In the genomic region with DNA sequence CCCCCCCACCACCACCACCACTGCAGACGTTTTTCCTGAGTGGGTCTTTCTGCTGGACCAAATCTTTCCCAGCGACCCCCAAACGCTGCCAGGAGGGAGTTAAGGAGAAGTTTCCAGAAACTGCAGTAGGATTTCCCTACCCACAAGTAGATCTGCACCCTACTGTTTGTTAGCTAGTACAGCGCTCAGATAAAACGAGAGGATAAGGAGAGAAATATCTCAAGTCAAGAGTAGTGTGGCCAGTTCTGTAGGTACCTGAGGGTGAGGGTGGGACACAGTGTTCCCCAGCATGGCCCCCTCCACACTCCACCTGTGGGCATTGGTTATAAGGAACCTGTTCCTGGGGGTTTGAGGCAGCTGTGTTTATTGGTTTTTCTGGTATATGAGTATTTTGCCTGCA, we compare ENCODE assay signal across 9 mouse cellular contexts. TPM values are rescaled to one million over a fixed set of nuclear protein-coding genes. Genes with fewer than 3 reads are reported as not detected.
DNase-seq lines count a peak whose midpoint lies in the region; ATAC-seq and TF ChIP-seq lines count a peak whose summit lies in the region.
"Had no signal": no experiment of that assay in that cellular context is flagged by ENCODE, and none has a peak within 500 bp of the region (broad histone marks: within the 10 kb centered on the region; RNA-seq: fewer than 3 reads in every experiment).

No protein-coding gene starts in this region.

- H3K36me3 ChIP-seq in heart, embryonic 12.5 days, result no peaks in the 10 kb centered on the region
- H3K36me3 ChIP-seq in heart, adult 2 months (ENCODE audit: control insufficient read depth, insufficient read depth, low read length), result no peaks in the 10 kb centered on the region
- no peaks in the 10 kb centered on the region for H3K36me3 ChIP-seq in forebrain, embryonic 16.5 days (ENCODE audit: control insufficient read depth, insufficient read depth)
- H3K36me3 ChIP-seq in midbrain, embryonic 11.5 days (ENCODE audit: control insufficient read depth, insufficient read depth, low read length), result no peaks in the 10 kb centered on the region

- peak overlapping the region; percentile 73; the same call in 1 of the 2 replicates for H3K4me3 ChIP-seq in heart, embryonic 12.5 days
- no peak overlapping the region for H3K4me3 ChIP-seq in heart, adult 2 months
- H3K4me3 ChIP-seq in forebrain, embryonic 16.5 days (replicated peaks; ENCODE audit: low read length), result peak overlapping the region; percentile 83
- H3K4me3 ChIP-seq in midbrain, embryonic 11.5 days (ENCODE audit: low read depth, low read length), result peak overlapping the region; percentile 74; the same call in 1 of the 2 replicates

- H3K27me3 ChIP-seq in heart, embryonic 12.5 days (replicated peaks), result peaks cover 58% of the 10 kb centered on the region
- H3K27me3 ChIP-seq in heart, adult 2 months (ENCODE audit: control insufficient read depth, insufficient read depth, low read length), result peaks cover 13% of the 10 kb centered on the region
- H3K27me3 ChIP-seq in forebrain, embryonic 16.5 days (replicated peaks; ENCODE audit: control insufficient read depth, insufficient read depth, low read length), result peaks cover 16% of the 10 kb centered on the region
- peaks cover 23% of the 10 kb centered on the region for H3K27me3 ChIP-seq in midbrain, embryonic 11.5 days (ENCODE audit: control insufficient read depth, insufficient read depth, low read length)

- no peak for TF ChIP-seq CTCF in heart, adult 2 months (IDR thresholded peaks at IDR 0.05)

- TF ChIP-seq EP300 in heart, adult 2 months (IDR thresholded peaks at IDR 0.05; ENCODE audit: insufficient read depth, low read depth, low read length), result no peak

- no peak overlapping the region for H3K27ac ChIP-seq in heart, embryonic 12.5 days (ENCODE audit: poor library complexity, severe bottlenecking)
- H3K27ac ChIP-seq in heart, adult 2 months, result no peak overlapping the region
- H3K27ac ChIP-seq in forebrain, embryonic 16.5 days (ENCODE audit: low read length), result no peak overlapping the region
- no peak overlapping the region for H3K27ac ChIP-seq in midbrain, embryonic 11.5 days (ENCODE audit: low read depth, low read length)

- no peak for DNase-seq in heart, adult 2 months
- DNase-seq in ES-CJ7 (ENCODE audit: low read depth, low spot score) (peak; percentile 37), MN1 (ENCODE audit: low spot score) (no peak)
- no peak for DNase-seq in midbrain, embryonic 11.5 days (ENCODE audit: low spot score, missing footprints)
- DNase-seq in adrenal gland, adult 2 months, result no peak
- no peak for DNase-seq in lung, postnatal 14 days

- no peak for ATAC-seq in heart, embryonic 12.5 days (ENCODE audit: insufficient number of reproducible peaks, low FRiP score)
- peak; percentile 18; the same call in 1 of the 2 replicates for ATAC-seq in forebrain, embryonic 16.5 days
- ATAC-seq in midbrain, embryonic 11.5 days (ENCODE audit: low FRiP score), result no peak; the same call in 1 of the 2 replicates

- H3K4me2 ChIP-seq in heart, embryonic 12.5 days, result peak overlapping the region; percentile 99
- peak overlapping the region; percentile 95 for H3K4me2 ChIP-seq in forebrain, embryonic 16.5 days (ENCODE audit: low read length)
- peak overlapping the region; percentile 99; the same call in 1 of the 2 replicates for H3K4me2 ChIP-seq in midbrain, embryonic 11.5 days

- peaks cover 11% of the 10 kb centered on the region for H3K4me1 ChIP-seq in heart, embryonic 12.5 days (replicated peaks)
- H3K4me1 ChIP-seq in heart, adult 2 months (ENCODE audit: control insufficient read depth, insufficient read depth, low read length), result no peaks in the 10 kb centered on the region
- H3K4me1 ChIP-seq in forebrain, embryonic 16.5 days (replicated peaks; ENCODE audit: control insufficient read depth, insufficient read depth, low read length), result peaks cover 10% of the 10 kb centered on the region
- H3K4me1 ChIP-seq in midbrain, embryonic 11.5 days (ENCODE audit: control insufficient read depth, insufficient read depth, low read length), result peaks cover 8% of the 10 kb centered on the region

- H3K9me3 ChIP-seq in heart, embryonic 12.5 days (replicated peaks), result peaks cover 8% of the 10 kb centered on the region; the same call in 1 of the 2 replicates
- no peaks in the 10 kb centered on the region for H3K9me3 ChIP-seq in forebrain, embryonic 16.5 days (ENCODE audit: control insufficient read depth, low read length)
- no peaks in the 10 kb centered on the region for H3K9me3 ChIP-seq in midbrain, embryonic 11.5 days (ENCODE audit: control insufficient read depth, low read length)

- no peaks in the 10 kb centered on the region for H3K79me2 ChIP-seq in heart, adult 2 months (replicated peaks; ENCODE audit: control insufficient read depth, insufficient read depth, low read length)

- intact Hi-C loops in heart, adult 2 months (cut with DNase I), result no loop called here

- TF ChIP-seq POLR2A in heart, adult 2 months (IDR thresholded peaks at IDR 0.05; ENCODE audit: insufficient read depth, low read depth, low read length), result no peak

- no peak overlapping the region for H3K9ac ChIP-seq in heart, embryonic 12.5 days
- H3K9ac ChIP-seq in heart, adult 2 months (ENCODE audit: low read depth, low read length), result no peak overlapping the region
- no peak overlapping the region for H3K9ac ChIP-seq in forebrain, embryonic 16.5 days (replicated peaks; ENCODE audit: low read depth, low read length)
- no peak overlapping the region for H3K9ac ChIP-seq in midbrain, embryonic 11.5 days (ENCODE audit: low read length)

- 28% methylated on average over 5 of the region's 5 CpGs for WGBS in heart, embryonic 12.5 days
- 17% methylated on average over 5 of the region's 5 CpGs for WGBS in heart, adult 2 months
- WGBS in forebrain, embryonic 16.5 days, result 9% methylated on average over 5 of the region's 5 CpGs
- WGBS in midbrain, embryonic 11.5 days, result 21% methylated on average over 5 of the region's 5 CpGs

RNA-seq across cellular contexts. Expression of gene Neu2, which starts 1.2 kb away (rescaled TPM):
- polyA plus RNA-seq in heart, embryonic 12.5 days (2016; fragmentation: Nextera tagmentation; extraction: Ambion mirVana), result not detected in 2 replicates
- not detected for total RNA-seq in heart, adult 2 months (2021)
- 0.27 TPM in 1 of 2 replicates, not detected in the other for polyA plus RNA-seq in heart, adult 2 months (2012; rRNA removed)
- 0.20 and 0.56 TPM in 2 replicates for polyA plus RNA-seq in forebrain, embryonic 16.5 days (2015; fragmentation: Nextera tagmentation; extraction: Ambion mirVana)
- polyA plus RNA-seq in midbrain, embryonic 11.5 days (2014; fragmentation: Nextera tagmentation; extraction: Ambion mirVana), result not detected in 2 replicates
- total RNA-seq in adrenal gland, adult 2 months (2021), result not detected
- not detected in 2 replicates for polyA plus RNA-seq in adrenal gland, adult 2 months (2012; rRNA removed)

RNA-seq across cellular contexts. Expression of gene Snorc, which starts 40.8 kb away (rescaled TPM):
- polyA plus RNA-seq in heart, embryonic 12.5 days (2016; fragmentation: Nextera tagmentation; extraction: Ambion mirVana), result not detected in 2 replicates
- not detected for total RNA-seq in heart, adult 2 months (2021)
- polyA plus RNA-seq in heart, adult 2 months (2012; rRNA removed), result 1.6 TPM in 1 of 2 replicates, not detected in the other
- polyA plus RNA-seq in forebrain, embryonic 16.5 days (2015; fragmentation: Nextera tagmentation; extraction: Ambion mirVana), result not detected in 2 replicates
- polyA plus RNA-seq in midbrain, embryonic 11.5 days (2014; fragmentation: Nextera tagmentation; extraction: Ambion mirVana), result not detected in 2 replicates
- not detected for total RNA-seq in adrenal gland, adult 2 months (2021)
- polyA plus RNA-seq in adrenal gland, adult 2 months (2012; rRNA removed), result not detected in 2 replicates
- total RNA-seq: gastrocnemius, postnatal 4 days had no signal
